Mouse (Mus musculus) right cerebral cortex, postnatal 36 days (tissue): ENCODE measurements at regions not wholly inside any gene's neighbourhood (a gene's known extent, or its start where the extent isn't known, plus 50 kb on each side); places are given as distances from the start of the nearest gene placed in this dataset.

Source experiments
- DNase-seq, 2 experiments: peaks; one replicate each; pipeline ENCODE4 v3.0.0; 2022; ENCODE audit warnings: low spot score in 2 of 2, mixed read lengths in 1 of 2

DNA sequence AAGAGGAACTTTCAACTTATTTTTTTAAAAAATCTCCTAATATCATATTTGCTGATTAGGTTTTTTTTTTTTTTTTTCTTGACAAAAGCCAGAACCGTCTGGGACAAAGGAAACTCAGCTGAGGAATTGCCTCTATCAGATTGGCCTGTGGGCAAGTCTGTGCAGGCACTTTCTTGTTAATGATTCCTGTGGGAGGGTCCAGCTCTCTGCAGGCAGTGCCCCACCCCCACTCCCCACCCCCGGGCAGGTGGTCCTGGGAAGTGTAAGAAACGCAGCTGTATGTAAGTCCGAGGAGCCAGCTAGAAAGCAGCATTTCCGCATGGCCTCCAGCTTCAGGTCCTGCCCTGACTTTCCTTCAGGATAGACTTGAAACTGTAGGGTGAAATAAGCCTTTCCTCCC, 377.7 kb downstream of the Sox2 start:
- DNase-seq: no peak

DNA sequence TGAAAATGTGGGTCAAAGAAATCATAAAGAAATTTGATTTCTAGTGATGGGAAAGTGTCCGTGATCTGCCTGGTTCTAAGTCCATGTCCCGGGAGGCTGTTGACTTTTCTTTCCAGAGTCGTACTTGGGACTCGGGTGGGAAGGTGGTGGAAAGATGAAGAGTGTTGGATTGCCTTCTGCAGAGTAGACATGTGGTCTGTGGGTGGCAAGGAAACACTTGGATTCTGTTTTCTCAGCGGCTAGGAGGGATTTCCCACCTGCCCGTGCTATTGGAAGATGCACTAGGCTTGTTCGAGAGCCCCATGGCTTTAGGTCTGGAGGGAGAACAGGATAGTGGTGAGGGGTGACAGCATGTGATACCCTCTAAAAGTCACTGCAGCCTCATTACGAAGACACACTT, 379.7 kb downstream of the Sox2 start:
- DNase-seq: peak; percentile 6 to 37

DNA sequence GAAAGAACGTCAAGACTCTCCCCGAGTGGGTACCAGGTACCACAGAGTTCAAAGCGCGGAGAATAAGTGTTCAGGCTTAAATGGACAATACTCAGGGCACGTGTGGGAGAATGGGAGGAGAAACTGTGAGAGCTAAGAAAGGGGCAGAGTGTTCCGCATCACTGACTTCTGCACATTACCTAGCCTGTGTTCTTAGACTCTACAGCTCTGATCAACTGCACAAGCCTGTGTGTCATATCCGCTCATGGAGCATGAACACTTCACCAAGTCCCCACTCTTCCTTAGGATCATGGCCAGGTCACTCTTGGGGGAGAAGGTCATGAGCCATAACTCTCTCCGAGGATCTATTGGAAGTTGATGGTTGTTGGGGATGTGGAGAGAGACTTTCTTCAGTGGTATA, 383.4 kb downstream of the Sox2 start:
- DNase-seq: no peak

- no peak for DNase-seq
Observed at GRCm38 (mm10) chr3:35035234-35035633, 385.0 kb downstream of the Sox2 start.

DNA sequence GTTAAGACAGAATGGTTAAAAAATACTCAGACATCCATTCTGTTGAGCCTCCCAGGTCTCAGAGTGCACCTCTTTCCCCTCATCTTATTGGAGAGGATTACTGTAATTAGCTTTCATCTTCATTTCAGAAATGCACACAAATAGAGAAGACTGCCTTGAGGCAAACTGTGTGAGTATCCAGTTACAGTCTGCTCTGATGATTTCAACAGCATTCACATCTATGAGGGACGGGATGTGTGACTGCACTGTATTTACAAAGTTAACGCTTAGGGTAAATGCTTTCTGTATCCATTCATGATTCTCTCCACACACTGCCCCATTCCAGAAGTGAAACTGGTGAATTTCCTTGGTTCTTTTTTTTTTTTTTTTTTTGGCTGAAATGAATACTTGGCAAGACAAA, 393.5 kb downstream of the Sox2 start:
- no peak for DNase-seq

DNA sequence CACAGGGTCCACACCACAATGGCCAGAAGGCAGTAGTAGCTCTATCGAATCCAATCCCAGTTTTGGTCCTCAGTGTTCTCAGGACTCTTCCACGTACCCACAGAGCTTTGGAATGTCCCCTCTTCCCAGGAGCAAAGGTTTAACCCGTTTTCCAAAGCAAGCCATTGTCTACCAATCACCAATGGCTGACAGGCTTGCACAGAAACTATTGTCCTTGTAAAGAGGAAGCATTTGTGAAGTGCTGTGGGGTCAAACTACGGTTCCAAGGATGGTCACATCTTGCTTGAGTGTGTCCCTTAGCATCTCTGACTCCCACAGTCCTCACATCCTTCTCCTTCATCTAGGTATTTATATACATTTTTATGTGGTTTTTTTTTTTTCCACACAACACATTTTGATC, 409.2 kb downstream of the Sox2 start:
- DNase-seq: no peak

GRCm38 (mm10) chr3:35060042-35060441, 409.8 kb downstream of the Sox2 start:
- DNase-seq: no peak

DNA sequence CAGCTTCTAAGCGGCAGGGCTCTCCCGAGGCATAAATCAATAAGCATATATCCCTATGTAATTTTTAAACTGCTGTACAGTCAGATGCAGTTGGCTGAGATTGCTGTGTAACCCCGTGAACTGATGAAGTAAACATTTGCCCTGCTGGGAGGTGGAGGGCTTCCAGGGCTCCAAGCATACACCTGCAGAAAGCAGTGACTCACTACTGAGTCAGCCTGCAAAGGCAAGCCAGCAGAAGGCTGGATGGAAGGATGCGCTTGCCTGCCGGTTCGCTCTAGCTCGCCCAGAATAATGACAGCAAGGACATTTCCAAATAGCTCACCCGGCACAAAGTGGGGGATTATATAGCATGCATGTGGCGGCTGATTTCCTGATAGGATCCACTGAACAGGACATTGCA, 416.6 kb downstream of the Sox2 start:
- peak; percentile 22 to 51 for DNase-seq

- no peak for DNase-seq
Observed at GRCm38 (mm10) chr3:35068586-35068985, 418.4 kb downstream of the Sox2 start.

GRCm38 (mm10) chr3:35071046-35071445, 420.8 kb downstream of the Sox2 start:
- DNase-seq: no peak

GRCm38 (mm10) chr3:35079887-35080286, 429.7 kb downstream of the Sox2 start:
- no peak for DNase-seq

- no peak for DNase-seq
Observed at GRCm38 (mm10) chr3:35084091-35084867, 434.1 kb downstream of the Sox2 start.

- peak; percentile 38 to 52 for DNase-seq
Observed at GRCm38 (mm10) chr3:35088241-35089080, 438.3 kb downstream of the Sox2 start.

DNA sequence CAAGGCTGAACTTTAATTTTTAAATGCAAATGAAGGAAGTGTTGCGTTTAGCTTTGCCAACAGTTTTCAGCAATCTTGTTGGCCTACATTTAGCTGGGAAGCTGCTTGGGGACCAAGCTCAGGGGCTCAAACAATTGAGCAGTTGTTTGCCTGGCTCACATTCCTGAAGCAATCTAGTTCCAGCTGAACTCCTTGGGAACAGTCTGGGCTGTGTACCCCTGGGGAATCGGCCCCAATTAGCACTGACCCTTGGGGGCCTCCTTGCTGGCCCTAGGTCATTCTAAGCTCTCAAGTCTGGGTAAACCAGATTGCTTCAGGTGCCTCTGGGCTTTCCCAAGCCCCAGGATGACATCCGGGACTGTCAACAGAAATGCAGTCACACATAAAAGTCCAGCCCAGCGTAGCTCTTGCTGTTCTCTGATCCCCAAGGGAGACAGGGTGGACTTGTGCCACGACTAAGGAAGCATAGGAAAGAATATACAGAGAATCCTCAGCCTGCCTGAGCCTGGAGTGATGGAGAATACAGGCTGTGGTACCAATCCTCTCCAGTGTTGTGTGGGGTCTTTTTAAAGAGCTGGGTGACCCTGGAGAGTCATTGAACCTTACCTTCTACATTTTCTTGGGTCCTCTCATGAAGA, 440.4 kb downstream of the Sox2 start:
- DNase-seq: peak; percentile 18

DNA sequence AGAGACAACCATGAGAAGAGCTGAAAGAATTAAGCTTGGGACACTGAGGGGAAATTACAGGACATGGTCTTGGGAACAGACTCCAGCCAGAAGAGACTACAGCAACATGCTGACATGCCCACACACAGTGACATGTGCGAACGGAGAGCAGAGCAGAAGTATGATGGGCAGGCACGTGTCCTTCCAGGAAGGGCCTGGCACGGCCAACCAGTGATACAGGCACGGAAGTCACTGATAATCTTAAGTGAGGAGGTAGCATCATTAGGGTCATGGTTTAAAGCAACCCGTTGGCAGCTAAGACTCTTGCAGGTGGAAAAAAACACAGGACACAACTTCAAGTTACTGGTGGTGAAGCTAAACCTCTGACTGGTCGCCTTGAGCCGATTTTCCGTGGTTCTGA, 442.8 kb downstream of the Sox2 start:
- DNase-seq: no peak

DNA sequence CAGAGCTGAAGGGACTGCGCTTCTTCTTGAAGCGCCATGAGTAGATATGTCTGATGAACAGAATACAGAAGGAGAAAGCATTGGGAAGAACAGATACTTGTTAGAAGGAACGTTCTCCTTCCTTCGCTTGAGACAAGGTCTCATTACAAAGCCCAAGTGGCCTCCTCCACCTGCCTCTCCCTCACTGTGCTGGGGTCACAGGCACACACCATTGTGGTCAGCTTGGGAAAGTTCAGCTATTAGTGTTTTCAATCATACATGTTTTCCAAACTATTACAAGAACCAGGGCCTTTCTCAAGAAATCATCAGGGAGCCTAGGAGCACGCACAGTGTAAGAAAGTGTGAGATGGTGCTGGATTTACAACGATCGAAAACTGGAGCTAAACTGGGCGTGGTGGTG, 445.0 kb downstream of the Sox2 start:
- DNase-seq: no peak

DNA sequence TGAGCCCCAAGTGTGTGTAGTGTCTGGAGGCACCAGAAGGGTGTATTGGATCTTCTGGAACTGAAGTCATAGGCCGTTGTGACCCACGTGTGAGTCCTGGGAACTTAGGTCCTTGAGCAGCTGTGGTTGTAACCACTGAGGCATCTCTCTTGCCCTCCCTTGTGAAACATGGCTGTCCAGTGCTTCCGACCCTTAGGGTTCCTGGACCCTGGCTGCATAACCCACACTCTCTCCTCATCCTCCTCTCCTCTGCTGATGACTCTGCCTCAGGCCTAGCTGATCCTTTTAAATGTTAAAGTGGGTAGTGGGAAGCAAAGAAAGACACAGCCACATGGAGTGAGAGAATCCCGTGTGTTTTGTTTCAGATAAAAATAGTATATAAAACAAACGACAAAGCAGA, 446.2 kb downstream of the Sox2 start:
- DNase-seq: no peak

DNA sequence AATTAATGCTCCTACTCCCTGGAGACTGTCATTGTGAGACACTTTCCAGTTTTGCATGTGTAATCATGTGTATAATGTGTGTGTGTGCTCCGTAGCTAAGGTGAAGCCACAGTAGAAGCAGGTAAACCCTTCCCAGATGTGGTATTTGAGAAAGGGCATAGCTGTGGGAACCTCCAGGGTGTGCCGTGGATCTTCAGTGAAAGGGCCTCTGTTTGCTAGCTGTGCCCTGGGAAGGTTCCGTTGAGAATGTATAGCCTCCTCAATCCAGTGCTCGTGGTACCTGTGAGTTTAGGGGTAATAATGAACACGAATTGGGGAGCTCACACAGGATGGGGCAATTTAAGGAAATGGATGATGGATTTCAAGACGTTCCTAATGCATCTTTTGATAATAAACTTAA, 447.6 kb downstream of the Sox2 start:
- DNase-seq: no peak

GRCm38 (mm10) chr3:35099226-35099625, 449.0 kb downstream of the Sox2 start:
- no peak for DNase-seq

- DNase-seq: no peak
Observed at GRCm38 (mm10) chr3:35099876-35100420, 449.7 kb downstream of the Sox2 start.

- no peak for DNase-seq
Observed at GRCm38 (mm10) chr3:35101286-35101685, 451.1 kb downstream of the Sox2 start.

- no peak for DNase-seq
Observed at GRCm38 (mm10) chr3:35101951-35102350, 451.7 kb downstream of the Sox2 start.
